Mouse (Mus musculus) olfactory bulb, adult 2 months (tissue): ENCODE measurements around the gene Zfp981.
"Not testable (repeated sequence)": the region's sequence is repeated elsewhere in the genome, so short reads cannot be mapped to it uniquely, and the experiment has no call there.

ENCODE experiments used
- CTCF ChIP-seq: fragments of 200-500 bp; IDR thresholded peaks from 2 replicates; pipeline ENCODE4 v1.5.1; 2012; ENCODE audit warnings: low read depth, mild to moderate bottlenecking, low read length, moderate library complexity; ENCODE audit not compliant: insufficient read depth
- POLR2A ChIP-seq: fragments of 200-500 bp; IDR thresholded peaks from 2 replicates; pipeline ENCODE4 v1.6.1; 2012; ENCODE audit warnings: mild to moderate bottlenecking, low read depth, low read length, moderate library complexity; ENCODE audit not compliant: insufficient read depth

DNA sequence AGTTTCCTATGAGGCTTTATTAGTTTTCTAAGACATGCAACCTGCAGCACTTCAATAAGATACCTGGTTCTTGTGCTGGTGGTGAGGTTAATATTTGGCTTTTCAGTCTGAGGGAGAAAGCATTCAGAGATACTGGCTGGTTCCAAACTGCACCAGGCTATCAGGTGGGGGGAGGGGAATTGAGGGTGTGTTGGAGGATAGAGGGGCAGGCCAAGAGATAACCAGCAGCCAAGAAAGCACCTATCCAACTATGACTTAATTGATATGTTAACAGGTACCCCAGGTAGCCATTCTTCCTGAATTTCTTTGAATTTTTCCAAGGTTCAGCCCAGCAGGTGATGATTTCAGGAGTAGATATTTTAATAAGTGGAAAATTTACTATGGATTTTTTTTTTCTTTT is 10.0 kb downstream of the Zfp981 start:
- TF ChIP-seq POLR2A, CTCF: not testable (repeated sequence)
